Mouse (Mus musculus) mammary gland, adult 2 months (tissue): Measurements from ENCODE around the gene Gkn1. TPM values are rescaled to one million over a fixed set of nuclear protein-coding genes. Genes with fewer than 3 reads are reported as not detected.

Experiments
- polyA plus RNA-seq: library from polyadenylated mRNA; depleted of rRNA; stranded (reverse); fragments of >200 nt; gene quantifications from 2 replicates; pipeline ENCODE4 v1.2.3, GENCODE M21; 2012; ENCODE audit warnings: low replicate concordance; rRNA removed

The Gkn1 gene
- polyA plus RNA-seq, result 0.09 and 0.20 TPM in 2 replicates

GRCm38 (mm10) chr6:87350829-87351228 is at the start of gene Gkn1:
Gene Gkn1, minus strand, starts transcription at chr6:87350942.

GRCm38 (mm10) chr6:87388877-87389276 is 38.1 kb upstream of the Gkn1 start, which contains the start of gene Gkn3:
Gene Gkn3, minus strand, starts transcription at chr6:87388935.

GRCm38 (mm10) chr6:87373057-87373456 is 22.3 kb upstream of the Gkn1 start, which contains the start of gene Gkn2:
Gene Gkn2, plus strand, starts transcription at chr6:87373357.

DNA sequence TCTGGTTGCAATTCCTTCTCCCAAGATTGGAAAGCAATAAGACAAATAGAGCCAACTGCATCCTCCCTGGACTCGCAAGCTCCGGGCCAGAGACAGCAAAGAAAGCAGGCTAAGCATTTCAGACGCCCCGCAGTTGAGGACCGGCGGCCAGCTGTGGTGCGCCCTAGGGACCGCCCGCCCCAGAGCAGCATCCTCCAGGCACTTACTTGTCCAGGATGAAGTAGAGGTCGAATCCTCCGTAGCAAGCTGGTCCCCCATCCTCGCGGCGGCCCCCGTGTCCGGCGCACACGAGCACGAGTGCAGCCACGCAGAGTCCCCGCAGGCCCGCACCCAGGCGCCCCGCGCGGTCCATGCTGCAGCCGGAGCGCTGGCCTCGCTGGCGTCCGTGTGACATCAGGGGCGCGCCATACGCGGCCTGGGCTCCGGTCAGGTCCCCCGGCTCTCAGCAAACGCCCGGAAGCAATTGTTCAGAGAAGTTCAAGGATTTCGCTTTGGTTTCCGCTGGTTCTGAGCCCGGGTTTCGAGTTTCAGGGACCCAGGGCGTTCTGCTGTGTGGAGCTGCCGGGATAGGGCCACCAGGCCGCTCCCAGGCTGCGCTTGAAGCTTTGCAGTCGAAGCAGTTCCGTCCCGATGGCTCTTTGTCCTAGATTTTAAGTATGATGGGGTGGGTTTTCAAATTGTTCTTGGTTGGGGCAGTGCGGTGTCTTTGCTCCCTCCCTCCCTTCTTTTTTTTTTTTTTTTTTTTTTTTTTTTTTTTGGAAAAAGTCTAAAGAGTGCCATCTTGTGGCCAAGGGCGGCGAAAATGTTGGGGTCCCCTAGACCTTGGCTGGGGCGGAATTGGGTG is 15.4 kb downstream of the Gkn1 start, which contains the start of gene Antxr1:
Gene Antxr1 (minus strand): TSS at position 731 of the 844 bp plus-strand sequence.

Other genes starting within 250 kb of the Gkn1 start
- gene D6Ertd527e, start 246.2 kb downstream of the Gkn1 start, polyA plus RNA-seq, result 0.34 and 0.99 TPM in 2 replicates
- gene Antxr1, start 15.1 kb downstream of the Gkn1 start, polyA plus RNA-seq, result 17.2 and 18.8 TPM in 2 replicates
- gene Gkn2, start 22.4 kb upstream of the Gkn1 start, polyA plus RNA-seq, result not detected in 2 replicates
- gene Gkn3, start 38.0 kb upstream of the Gkn1 start, polyA plus RNA-seq, result 4.6 and 8.9 TPM in 2 replicates
- not detected in 2 replicates for gene Bmp10, start 78.1 kb upstream of the Gkn1 start, polyA plus RNA-seq
- 6.4 and 6.8 TPM in 2 replicates for gene Arhgap25, start 182.3 kb upstream of the Gkn1 start, polyA plus RNA-seq
- gene Prokr1, start 239.8 kb upstream of the Gkn1 start, polyA plus RNA-seq, result 0.63 and 0.98 TPM in 2 replicates